Mouse (Mus musculus) intestine, embryonic 16.5 days (tissue): ENCODE measurements around the gene Prex1. TPM values are rescaled to one million over a fixed set of nuclear protein-coding genes. Genes with fewer than 3 reads are reported as not detected.
"Not testable (repeated sequence)": the region's sequence is repeated elsewhere in the genome, so short reads cannot be mapped to it uniquely, and the experiment has no call there.

Experiments used
- ATAC-seq: fragments of 200-750 bp; cut with Nextera tagmentation; 2 replicates; pipeline ENCODE4 v1.8.0; 2017; ENCODE audit warnings: moderate TSS enrichment, moderate library complexity
- H3K27ac ChIP-seq: fragments of 300-500 bp; sonication (generic); 2 replicates; pipeline ENCODE4 v1.5.1; 2014; ENCODE audit warnings: mild to moderate bottlenecking, low read length
- H3K27me3 ChIP-seq: fragments of 300-500 bp; sonication (generic); replicated peaks from 2 replicates; pipeline ENCODE4 v1.6.1; 2014; ENCODE audit warnings: low read length, control low read depth, mixed read lengths; ENCODE audit not compliant: control insufficient read depth, insufficient read depth
- H3K36me3 ChIP-seq: fragments of 300-500 bp; sonication (generic); 2 replicates; pipeline ENCODE4 v1.6.1; 2014; ENCODE audit warnings: low read length, control low read depth; ENCODE audit not compliant: control insufficient read depth, insufficient read depth
- H3K4me1 ChIP-seq: fragments of 300-500 bp; sonication (generic); 2 replicates; pipeline ENCODE4 v1.6.1; 2014; ENCODE audit warnings: low read length, control low read depth, mixed read lengths; ENCODE audit not compliant: control insufficient read depth, insufficient read depth
- H3K4me2 ChIP-seq: fragments of 300-500 bp; sonication (generic); 2 replicates; pipeline ENCODE4 v1.6.1; 2014; ENCODE audit warnings: low read depth, low read length, control low read depth
- H3K4me3 ChIP-seq: fragments of 300-500 bp; sonication (generic); 2 replicates; pipeline ENCODE4 v1.5.1; 2014; ENCODE audit warnings: mild to moderate bottlenecking, low read length
- H3K9ac ChIP-seq: fragments of 300-500 bp; sonication (generic); 2 replicates; pipeline ENCODE4 v1.6.1; 2014; ENCODE audit warnings: low read depth, low read length
- H3K9me3 ChIP-seq: fragments of 300-500 bp; sonication (generic); 2 replicates; pipeline ENCODE4 v1.6.1; 2016; ENCODE audit warnings: low read length, control low read depth; ENCODE audit not compliant: control insufficient read depth
- WGBS: fragments of 180-500 bp; shearing (Covaris S2); extraction: QIAGEN DNeasy Blood & Tissue Kit; methylation state at CpG from one replicate; pipeline ENCODE4 v1.1.7; 2014; 5-methylcytosine and 5-hydroxymethylcytosine counted together
- polyA plus RNA-seq: library from polyadenylated mRNA; unstranded; fragments of >200 nt; fragmentation: Nextera tagmentation; extraction: Ambion mirVana; gene quantifications from 2 replicates; pipeline ENCODE4 v1.2.1, GENCODE M21; 2015

Prex1 gene
- polyA plus RNA-seq, 1 experiment from 2014 or later, result 8.0 TPM

DNA sequence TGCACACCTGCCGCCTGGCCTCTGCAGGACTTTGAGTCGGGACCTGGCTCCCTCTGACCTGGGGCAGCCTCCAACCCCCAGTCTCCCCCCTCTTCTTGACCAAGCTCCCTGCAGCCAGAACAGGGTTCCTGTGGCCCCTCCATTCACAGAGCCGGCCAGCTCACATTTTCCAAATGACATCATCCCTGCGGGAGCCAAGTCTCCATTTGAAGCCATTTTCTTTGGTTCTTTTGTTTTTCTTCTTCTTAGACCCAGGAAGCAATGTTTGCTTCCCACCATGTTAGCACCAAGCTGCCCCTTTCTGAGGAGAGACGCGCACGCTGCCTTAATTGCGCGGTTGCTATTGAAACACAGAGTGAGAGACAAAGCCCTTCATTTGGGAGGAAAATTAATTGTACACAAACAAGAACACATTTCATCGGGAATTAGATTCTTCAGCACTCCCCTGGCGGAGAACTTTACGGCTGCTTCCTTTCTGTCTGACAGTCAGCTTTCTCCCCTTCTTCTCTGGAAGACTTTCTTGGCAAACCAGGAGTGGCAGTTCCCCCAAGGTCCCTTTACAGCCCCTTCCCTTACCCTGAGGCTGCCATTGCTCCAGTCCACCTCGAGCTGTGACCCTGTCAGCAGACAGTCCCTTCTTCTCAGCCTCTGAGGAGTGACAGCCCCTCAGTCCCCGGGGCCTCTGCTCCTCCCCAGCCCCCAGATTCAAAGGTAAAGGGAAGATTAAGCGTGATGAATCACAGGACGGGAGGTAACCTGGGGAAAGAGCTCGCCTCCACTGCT, 196.0 kb downstream of the Prex1 start:
- not testable (repeated sequence) for H3K36me3 ChIP-seq, H3K4me2 ChIP-seq, H3K4me3 ChIP-seq, H3K9ac ChIP-seq, H3K9me3 ChIP-seq, H3K27me3 ChIP-seq
- WGBS, result 18% methylated on average over 14 of the region's 17 CpGs
- Histone ChIP-seq H3K27ac (peak overlapping the region; percentile 52; the same call in 1 of the 2 replicates), H3K4me1 (peaks cover 18% of the 10 kb centered on the region)
- ATAC-seq, result peak; percentile 46

DNA sequence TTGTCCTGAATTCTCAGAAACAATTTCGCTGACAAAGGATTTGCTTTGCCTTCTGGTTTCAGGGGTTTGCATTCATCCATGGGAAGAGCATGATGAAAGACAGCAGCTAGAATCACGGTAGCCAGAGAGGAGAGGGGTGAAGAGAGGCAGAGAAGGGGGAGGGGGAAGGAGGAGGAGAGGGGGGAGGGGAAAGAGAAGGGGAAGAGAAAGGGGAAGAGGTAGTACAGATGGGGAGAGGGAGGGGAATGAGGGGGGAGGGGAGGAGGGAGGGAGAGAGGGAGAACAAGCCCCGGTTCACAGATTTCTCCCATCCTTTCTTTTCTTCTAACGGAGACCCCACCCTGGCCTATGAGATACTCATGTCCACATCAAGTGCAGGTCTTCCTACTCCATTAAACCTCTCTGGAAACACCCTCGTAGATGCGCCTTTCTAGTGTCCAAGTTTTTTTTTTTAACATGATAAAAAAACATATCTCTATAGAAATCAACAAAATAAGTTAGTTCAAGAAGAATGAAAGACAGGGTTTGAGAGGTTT, 196.7 kb downstream of the Prex1 start:
- no peaks in the 10 kb centered on the region for H3K9me3 ChIP-seq
- H3K9ac ChIP-seq, result no peak overlapping the region
- H3K36me3 ChIP-seq, result no peaks in the 10 kb centered on the region
- 56% methylated on average over 6 of the region's 6 CpGs for WGBS
- ATAC-seq, result no peak
- no peak overlapping the region for H3K4me3 ChIP-seq
- peak overlapping the region; percentile 52; the same call in 1 of the 2 replicates for H3K27ac ChIP-seq
- H3K4me2 ChIP-seq, result no peak overlapping the region
- no peaks in the 10 kb centered on the region for H3K27me3 ChIP-seq
- peaks cover 13% of the 10 kb centered on the region for H3K4me1 ChIP-seq

Other genes with a start within 250 kb of the Prex1 start
- 5.7 and 6.1 TPM in 2 replicates for gene Trp53rkb, start 78.7 kb upstream of the Prex1 start, polyA plus RNA-seq
- gene Arfgef2, start 91.8 kb upstream of the Prex1 start, polyA plus RNA-seq, result 6.1 and 8.4 TPM in 2 replicates
- 80.7 and 85.5 TPM in 2 replicates for gene Cse1l, start 192.2 kb upstream of the Prex1 start, polyA plus RNA-seq